Mouse (Mus musculus) adrenal gland (tissue): ENCODE measurements around the gene Veph1.

Source experiments
- intact Hi-C: fragments of 180-260 bp; cut with DNase I; formaldehyde crosslinking; loops from one replicate; pipeline ENCODE4 v1.15.1; 2025
- long read RNA-seq, 2 experiments: library from polyadenylated mRNA; unstranded; transcript quantifications; one replicate each; pipeline ENCODE4 v2.0.0; 2020; ENCODE audit warnings: borderline replicate concordance in 1 of 2; ENCODE audit not compliant: insufficient replicate concordance in 1 of 2

Gene Veph1
- long read RNA-seq, experiment 1: 0 reads
- long read RNA-seq, experiment 2, partial matches to known transcripts: 0 of 2 reads
- long read RNA-seq, experiment 2, other reads (novel, unspliced or antisense): 2 of 2 reads

DNA sequence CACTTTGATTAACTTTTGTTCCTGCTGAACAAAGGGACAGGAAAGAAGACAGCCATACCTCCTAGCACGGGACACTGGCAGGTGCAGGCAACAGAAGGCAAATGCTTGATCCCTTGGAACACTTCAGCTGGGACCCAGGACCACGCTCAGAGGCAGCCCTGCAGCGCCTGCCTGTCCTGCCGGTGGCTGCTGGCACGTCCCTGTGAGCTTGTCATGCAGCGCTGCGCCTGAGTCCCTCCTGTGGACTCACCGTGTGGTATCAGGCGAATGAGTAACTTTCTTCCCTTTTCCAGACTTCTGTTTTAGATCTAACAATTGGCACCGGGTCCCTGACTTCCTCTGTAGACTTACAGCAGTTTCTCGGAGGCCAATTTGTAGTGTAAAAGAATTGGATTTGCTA, at the start of gene Veph1:
TSS of gene Veph1 (minus strand) at position 293 of the 400 bp plus-strand sequence.
- intact Hi-C loops: no loop called here

DNA sequence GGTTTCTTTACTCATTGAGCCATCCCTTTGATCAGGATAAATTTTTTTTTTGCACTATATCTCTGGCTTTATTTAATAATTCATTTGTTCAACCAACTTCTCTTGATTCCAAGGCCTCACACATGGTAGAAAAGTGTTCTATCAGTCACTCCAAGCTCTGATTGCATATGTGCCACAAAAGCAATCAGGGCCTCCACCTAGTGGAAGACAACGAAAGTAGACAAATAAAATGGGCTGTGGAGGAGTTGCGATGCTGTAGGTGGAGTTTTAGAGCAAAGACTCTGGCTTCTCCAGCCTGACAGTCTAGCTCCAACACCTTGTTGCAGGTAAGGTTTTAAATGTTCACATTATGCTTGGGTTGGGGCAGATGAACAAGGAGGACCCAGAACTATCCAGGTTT, 44.1 kb upstream of the Veph1 start:
- intact Hi-C loops: no loop called here

DNA sequence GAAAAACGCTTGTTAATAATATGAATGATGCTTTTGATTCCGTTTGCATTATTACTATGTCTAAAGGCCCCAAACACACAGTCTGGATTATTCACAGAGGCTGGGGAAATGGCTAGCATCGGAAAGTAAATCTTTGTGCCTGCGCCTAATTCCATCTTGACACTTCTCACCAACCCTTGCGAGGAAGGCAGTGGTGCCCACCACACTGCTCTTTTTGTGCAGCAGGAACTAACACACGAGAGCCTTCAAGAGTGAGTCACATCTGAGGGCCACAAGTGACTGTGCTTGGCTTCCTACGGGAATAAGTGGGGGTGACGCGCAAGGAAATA, 35.7 kb upstream of the Veph1 start:
- intact Hi-C loops: loop anchor here (1.0 kb wide), 1 partner anchor 1012 kb away; no protein-coding TSS in a partner anchor

DNA sequence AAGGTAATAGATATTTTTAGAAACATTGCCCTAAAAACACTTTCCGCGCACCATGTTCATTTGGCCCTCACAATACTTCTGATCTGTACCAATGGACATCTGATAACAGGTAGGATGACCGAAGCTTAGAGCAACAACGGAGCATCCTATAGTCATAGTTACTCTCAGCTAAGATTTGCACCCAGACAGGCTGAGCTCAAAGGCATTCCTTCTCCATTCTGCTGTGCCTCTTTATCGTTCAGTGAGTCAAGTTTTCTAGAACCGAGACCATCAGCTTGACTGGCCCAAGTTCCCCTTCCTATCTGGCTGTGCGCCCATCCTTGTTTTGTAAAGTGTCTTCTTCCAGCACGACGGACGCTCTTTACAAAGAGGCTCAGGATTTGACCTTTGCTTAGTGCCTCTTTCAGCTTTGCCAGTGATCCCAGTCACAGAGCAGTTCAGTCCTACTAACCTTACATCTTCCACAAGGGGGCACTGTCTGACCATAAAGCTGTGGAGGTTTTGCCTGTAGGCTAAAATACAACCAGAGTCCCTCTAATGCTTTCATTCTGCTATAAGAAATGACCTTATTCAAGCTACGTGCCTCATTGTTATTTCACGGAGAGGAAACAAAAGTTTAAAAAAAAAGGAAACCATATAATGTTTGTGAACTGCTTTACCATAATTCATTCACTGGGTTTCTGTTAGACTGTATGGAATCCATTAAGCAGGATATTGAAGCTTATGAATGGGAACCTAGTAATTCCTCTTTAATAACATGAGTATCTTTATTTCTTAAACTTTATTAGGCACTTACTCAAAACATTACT, 35.2 kb upstream of the Veph1 start:
- intact Hi-C loops: loop anchor here (1.0 kb wide), 1 partner anchor 1013 kb away; no protein-coding TSS in a partner anchor

DNA sequence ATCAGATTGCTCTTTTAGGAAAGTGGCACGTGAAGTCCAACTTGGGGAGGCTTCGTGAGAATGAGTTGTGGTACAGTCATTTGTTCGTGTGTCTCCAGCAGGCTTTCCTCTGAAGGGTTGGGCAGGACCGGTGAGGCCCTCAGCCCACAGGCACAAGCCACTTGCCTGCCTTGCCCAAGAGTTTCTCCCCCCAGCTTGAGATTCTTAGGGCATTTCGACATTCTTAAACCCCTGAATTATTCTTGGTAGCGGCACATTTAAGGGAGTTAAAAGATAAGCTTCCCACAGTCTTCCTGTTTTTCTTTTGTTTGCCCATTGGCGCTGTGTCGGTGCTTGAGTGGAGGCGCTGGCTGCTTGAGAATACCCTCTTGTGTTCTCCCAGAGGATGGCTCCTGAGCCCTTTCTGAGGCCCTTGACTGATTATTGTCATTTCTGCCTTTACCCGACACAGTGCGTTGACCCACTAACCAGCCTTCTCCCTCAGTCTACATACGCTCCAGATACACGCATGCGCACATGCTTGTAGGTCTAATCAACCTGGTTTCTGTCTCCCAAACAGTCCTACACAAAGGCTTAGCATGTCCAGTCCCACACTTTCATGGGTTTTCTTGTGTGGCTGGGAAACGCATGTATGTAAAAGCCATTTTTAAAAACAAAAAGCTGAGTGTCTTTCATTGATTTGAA, 34.4 kb upstream of the Veph1 start:
- intact Hi-C loops: no loop called here

DNA sequence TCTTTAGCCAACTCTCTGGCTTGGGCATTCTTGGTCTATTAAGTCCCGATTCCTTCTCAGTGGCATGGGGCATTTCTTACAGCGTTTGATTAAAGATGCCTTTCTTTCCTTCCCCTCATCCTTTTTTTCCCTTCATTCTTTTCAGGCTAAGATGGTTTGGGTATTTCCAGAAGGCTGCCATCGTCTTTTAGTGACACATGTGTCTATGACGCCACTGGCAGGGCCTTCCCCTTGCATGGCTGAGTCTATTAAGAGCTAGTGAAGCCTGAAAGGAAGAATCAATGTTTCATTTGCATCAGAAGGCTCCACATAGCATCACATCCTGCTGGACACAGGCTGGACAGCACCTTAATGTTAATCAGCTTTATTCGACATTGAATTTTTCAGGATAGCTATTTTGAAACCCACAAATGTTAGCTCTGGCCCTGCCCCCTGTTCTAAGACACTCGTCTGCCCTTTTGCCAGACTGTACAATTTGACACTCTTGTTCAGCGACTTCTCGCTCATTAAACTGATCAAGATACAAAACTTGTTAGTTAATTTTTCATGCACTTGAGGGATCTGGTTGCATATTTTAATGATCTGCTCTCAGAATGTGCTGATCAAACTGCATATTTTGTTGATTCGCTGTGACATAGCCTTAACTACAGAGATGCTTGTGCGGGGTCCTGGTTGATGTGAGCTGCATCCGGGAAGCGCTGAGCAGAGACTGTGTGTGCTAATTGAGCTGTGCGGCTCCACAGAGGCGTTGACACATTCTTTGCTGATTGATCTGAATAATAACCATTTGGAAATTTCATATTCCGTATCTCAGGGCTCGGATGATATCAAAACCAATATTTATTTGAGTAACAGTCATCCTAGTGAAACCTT, 29.6 kb upstream of the Veph1 start:
- intact Hi-C loops: no loop called here

DNA sequence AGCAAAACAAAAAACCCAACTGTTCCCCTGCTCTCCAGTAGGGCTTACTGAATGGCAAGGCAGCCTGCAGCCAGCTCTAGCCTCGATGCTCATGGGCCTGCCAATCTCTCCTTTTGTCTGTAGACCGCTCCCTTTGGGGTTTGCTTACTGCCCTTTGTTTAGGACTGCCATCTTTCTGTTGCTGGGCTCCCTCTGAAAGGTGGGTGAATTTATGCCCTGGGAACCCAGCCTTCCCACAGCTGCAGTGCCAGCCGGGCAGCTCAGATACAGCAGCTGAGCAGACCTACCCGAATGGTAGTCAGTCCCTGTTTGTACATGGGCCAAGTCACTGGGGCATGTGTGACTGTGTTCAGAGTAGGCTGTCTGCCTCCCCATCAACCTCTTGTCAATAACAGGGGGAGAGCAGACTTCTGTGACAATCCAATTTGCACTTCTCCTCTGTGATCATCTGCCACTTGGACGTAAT, 28.9 kb upstream of the Veph1 start:
- intact Hi-C loops: no loop called here

DNA sequence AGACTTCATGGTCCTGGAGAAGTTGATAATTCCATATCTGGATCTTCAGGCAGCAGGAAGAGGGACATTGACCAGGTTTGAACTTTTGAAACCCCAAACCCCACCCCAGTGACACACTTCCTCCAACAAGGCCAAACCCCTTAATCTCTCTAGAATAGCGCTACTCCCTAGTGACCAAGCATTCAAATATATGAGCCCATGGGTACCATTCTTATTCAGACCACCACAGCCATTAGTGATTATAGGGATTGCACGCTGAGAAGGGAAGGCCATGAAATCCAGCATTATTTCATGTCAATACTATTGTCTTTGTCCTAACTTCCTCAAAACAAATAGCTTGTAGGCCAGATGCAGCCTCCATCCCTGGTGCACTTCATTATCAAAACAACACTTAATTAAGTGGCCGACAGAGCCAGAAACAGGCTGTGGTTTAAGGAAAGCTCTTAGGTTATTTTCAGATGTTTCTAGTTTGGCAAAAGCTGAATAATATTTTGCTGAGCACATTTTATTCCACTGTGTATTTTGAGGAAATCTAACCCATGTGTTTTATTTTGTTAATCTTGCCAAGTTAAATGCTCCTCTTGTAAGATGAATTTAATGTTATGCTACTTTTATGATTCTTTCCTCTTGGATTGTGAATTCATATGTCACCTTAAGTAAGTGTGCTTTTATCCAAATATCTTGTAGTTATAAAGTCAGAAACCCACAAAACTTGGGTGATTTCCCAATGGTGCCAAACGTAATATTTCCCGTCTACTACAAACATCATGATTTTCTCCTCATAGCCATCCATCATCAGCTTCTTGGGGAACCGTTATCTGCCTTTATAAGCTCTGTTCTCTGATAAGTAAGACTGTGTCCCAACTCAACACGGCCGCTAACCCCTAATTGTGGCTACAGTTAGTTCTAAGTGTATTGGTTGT, 18.4 kb upstream of the Veph1 start:
- intact Hi-C loops: no loop called here

DNA sequence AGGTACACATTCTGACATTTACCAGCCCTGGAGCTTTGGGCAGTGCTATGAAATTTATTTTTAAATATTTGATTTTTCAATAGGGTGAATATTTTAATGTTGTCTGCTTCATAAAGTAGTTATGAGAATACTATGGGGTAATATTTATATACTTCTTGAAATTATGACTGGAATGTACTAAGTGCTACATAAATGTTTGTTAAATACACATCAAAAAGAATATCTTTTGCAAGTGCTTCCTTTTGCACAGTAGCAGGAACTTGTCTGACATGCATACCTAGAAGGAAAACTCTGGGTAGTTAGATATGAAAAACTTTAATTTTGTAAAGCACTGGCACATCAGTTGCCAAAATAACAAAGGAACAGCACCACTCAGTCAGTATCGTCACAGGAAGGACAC, 13.9 kb upstream of the Veph1 start:
- intact Hi-C loops: no loop called here

DNA sequence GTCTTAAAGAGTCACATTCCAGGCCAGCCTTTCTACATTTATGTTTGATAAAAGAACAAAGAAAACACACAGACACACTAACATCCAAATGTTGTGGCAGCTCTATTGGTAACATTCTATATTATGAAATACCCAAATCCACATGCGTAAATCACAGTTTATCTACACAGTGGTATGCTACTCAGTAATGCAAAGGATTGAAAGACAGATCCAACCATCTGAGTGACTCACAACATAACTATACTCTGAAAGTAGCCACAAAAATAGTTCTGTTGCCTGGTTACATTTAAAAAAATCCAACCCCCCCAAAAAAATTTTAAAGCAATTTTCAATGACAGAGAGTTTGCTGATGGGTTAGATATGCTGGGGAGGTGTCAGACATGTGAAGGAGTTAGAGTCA, 12.9 kb upstream of the Veph1 start:
- intact Hi-C loops: no loop called here

DNA sequence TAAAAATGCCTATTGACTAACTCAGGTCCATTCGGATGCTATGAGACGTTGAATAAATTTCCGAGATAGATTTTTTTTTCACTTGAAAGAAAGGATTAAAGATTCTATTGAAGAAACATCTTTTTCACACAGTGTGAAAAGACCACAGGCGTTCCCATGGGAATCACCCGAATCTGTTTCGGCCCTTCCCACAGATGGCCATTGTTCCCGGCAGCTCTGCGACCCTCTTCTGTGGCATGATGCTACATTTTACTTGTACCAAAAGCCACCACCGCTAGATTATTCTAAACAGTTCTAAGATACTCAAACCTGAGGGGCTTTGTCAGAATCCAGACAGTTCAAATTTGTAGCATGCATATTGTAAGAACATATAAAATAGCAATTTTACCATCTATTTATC, 1.4 kb downstream of the Veph1 start:
- intact Hi-C loops: no loop called here

DNA sequence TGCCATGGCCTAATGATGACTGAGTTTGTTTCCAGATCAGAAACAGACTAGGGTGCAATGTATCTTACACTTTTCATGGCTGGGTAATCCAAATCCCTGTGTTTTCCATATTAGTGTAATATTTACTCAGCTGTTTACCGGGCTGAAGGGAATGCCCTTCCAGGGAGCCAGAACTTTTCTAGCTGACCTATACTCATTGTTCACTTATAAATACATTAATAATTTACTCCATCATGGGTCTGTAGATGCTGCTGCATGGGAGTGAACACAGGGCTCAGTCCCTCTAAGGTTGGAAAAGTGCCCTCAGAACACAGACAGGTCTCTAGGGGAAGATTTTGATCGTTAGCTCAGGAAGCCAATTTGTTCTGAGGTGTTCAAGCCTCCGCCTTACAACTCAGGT, 1.9 kb downstream of the Veph1 start:
- intact Hi-C loops: no loop called here

DNA sequence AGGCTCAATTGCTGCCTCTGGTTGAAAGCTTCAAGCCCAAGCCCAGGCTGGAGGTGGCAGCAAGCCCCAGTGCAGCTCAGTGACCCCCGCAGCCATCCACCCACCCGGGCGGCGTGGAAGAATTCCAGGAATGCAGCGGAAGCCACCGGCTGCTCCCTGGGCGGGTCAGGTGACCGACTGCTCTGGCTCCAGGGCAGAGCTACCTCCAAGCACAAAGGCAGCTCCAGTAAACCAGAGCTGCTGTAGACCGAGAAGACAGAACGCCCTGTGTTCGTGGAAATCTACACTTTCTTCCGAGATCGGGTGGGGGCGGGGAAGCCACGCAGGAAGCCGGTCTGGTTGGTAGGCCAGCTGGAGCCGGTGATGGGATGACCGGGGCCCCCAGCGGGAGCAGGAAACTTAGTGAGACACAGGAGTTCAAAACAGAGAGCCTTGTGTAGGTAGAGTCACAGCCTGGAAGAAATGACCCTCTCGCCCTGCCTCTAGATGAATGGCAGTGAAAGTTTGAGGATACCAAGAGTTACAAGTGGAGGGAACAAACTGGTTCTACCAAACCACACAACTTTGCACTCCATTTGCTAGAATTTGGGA, 4.2 kb downstream of the Veph1 start:
- intact Hi-C loops: no loop called here

DNA sequence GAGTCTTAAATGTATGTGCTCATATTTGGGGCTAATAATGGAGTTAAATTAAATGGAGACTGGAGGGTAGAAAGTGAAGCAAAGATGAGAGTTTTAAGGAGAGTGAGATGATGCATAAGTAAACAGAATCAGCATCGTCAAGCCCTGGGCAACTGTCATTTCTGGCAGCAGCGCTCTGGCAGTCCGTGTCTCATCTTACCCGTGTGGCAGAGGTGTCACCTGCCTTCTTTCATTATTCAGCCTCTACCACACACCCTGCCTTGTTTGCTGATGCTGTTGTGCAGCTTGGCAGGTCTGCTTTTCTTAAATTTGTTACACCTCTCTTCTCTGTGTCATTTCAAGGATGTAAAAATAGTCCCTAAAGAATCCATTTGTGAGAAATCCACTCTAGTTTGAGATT, 33.4 kb downstream of the Veph1 start:
- intact Hi-C loops: loop anchor here (5.0 kb wide), 1 partner anchor 261 kb away; no protein-coding TSS in a partner anchor

DNA sequence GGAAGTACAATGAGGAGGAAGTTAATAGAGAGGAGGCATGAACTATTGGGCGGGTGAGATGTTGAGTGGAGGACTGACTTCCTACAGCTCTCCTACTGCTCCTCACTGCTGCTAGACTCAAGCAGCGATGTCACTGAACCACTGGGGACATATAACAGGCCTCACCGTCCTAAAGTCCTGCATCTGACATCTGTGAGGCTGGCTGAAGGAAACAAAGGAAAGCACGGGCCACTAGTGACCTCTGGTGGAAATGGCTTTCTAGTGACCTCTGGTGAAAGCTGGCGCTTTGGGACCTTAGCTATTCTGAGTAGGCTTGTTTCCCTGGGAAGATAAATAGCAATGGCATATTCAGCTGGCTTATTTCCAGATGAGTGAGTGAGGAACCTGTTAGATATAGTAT, 34.3 kb downstream of the Veph1 start:
- intact Hi-C loops: loop anchor here (5.0 kb wide), 1 partner anchor 260 kb away; no protein-coding TSS in a partner anchor

DNA sequence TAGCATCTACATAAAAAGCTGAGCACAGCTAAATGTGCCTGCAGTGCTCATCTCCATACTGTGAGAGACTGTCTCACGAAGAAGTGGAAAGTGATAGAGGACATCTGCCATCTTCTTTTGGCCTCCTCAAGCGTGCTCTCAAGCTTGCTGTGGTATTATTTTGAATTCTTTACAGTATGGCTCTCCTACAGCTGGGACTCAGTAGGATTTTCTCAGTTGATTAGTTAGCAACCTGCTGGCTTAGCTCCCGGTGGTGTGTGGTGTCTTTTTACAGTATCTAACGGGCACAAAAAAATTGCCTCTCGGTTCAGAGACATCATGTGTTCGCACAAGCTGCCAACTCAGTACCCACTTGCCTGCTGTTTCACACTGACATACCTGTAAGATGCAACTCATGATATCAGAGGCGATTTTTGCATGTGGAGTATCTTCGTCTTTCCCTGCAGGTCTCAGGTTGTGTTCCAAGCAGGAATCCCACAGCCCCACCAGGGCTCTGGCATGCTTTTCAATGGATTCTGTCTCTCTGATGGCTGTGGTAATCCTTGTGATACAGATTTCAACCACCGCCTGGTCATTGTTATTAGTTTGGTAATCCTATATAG, 42.0 kb downstream of the Veph1 start:
- intact Hi-C loops: loop anchor here (10.0 kb wide), 1 partner anchor 190 kb away; no protein-coding TSS in a partner anchor

DNA sequence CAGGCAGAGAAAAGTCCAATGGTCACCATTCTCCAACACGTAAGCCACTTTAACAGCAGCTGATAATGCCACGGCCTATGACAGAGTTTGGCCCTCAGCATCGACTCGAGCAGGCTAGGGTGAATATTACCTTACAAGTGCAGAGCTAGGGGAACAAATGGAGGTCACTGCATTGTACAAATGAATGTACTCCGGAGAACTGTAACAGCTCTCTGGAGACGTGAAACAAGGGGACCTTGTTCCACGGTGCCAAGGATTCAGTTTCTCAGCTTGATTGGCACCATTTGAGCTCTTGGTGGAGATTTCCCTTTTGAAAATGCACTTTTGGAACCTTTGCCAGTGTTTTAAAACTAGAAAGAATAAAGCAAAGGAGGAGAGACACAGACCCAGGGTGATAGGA, 44.8 kb downstream of the Veph1 start:
- intact Hi-C loops: loop anchor here (10.0 kb wide), 1 partner anchor 187 kb away; no protein-coding TSS in a partner anchor

DNA sequence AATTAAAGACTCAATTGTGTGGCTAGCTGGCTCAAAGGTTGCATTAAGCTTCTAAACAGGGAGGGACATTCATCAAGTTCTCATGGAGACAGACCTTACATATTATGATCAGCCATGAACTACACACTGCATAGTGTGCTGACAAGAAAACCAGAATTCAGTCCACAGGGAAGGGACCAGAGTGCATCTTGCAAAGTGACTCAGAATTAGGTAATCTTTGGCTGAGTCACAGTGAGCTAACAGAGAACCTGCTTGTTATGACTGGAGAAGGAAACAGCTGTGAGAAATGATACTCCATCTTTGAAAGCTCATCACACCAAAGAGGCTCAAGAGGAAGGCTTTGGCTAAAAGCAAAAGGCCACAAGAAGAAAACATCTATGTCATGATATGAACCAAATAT, 56.2 kb downstream of the Veph1 start:
- intact Hi-C loops: no loop called here

DNA sequence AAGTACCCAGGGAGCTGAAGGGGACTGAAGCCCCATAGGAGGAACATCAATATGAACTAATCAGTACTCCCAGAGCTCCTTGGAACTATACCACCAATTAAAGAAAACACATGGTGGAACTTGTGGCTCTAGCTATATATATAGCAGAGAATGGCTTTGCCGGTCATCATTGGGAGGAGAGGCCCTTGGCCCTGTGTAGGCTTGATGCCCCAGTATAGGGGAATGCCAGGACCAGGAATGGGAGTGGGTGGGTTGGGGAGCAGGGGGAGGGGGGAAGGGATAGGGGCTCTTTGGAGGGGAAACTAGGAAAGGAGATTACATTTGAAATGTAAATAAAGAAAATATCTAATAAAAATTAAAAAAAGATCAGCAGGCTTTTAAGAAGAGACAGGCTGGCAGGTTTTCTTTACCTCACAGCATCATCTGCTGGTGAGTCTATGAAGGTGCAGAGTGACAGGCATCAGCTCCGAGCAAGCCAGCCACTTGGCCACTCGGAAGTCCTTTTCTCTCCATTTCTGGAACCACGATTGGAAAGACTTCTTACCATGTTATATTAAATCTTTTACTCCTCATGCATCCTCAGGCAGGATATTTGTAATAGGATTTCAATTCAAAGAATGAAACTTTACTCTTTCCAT, 60.3 kb downstream of the Veph1 start:
- intact Hi-C loops: loop anchor here (5.0 kb wide), 1 partner anchor 229 kb away; no protein-coding TSS in a partner anchor
